Comparison of ENCODE assay signal across 15 mouse cellular contexts in the genomic region with DNA sequence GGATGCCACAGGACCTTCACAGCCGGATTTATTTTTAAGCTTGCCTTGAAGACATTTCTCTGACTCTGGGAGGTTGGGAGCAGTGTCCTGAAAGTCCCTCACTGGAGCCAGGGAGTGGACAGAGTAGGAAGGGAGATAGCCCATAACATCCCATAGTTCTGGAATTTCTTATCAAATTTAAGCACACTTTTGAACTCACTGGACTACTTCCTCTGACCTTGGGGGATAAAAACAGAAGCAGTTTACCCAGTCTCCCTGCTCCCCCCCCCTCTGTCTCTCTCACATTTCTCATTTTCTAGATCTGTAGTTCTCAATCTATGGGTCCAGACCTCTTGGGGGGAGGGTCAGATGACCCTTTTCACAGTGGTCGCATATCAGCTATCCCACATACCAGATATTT. TPM values are rescaled to one million over a fixed set of nuclear protein-coding genes. Genes with fewer than 3 reads are reported as not detected.
A peak's percentile ranks its signal among the peaks of the same experiment; 100 is the strongest.
DNase-seq lines count a peak whose midpoint lies in the region; ATAC-seq and TF ChIP-seq lines count a peak whose summit lies in the region.
"Had no signal": no experiment of that assay in that cellular context is flagged by ENCODE, and none has a peak within 500 bp of the region (broad histone marks: within the 10 kb centered on the region; RNA-seq: fewer than 3 reads in every experiment).

No protein-coding gene starts in this region.

- no peak overlapping the region for H3K9ac ChIP-seq in heart, embryonic 12.5 days
- no peak overlapping the region for H3K9ac ChIP-seq in hindbrain, embryonic 15.5 days
- H3K9ac ChIP-seq in hindbrain, embryonic 11.5 days (ENCODE audit: low read depth, low read length) = no peak overlapping the region
- no peak overlapping the region for H3K9ac ChIP-seq in MEL (ENCODE audit: control insufficient read depth, low read depth, low read length, poor library complexity, severe bottlenecking)
- peak overlapping the region; percentile 25; the same call in 1 of the 2 replicates for H3K9ac ChIP-seq in liver, embryonic 12.5 days
- H3K9ac ChIP-seq: forebrain, embryonic 13.5 days; kidney, embryonic 15.5 days; limb, embryonic 15.5 days had no signal

- 0 out of 2 replicates have a peak, but pooled peaks have one; percentile 33 for ATAC-seq in heart, embryonic 12.5 days (ENCODE audit: insufficient number of reproducible peaks, low FRiP score)
- no peak for ATAC-seq in hindbrain, embryonic 15.5 days (ENCODE audit: low FRiP score, low read depth)
- ATAC-seq in hindbrain, embryonic 11.5 days (ENCODE audit: low FRiP score) = no peak
- ATAC-seq in liver, embryonic 12.5 days = peak; percentile 14; the same call in 1 of the 2 replicates
- ATAC-seq: forebrain, embryonic 13.5 days had no signal

- 30% methylated on average over 2 of the region's 2 CpGs for WGBS in heart, embryonic 12.5 days
- 68% methylated on average over 2 of the region's 2 CpGs for WGBS in hindbrain, embryonic 15.5 days
- 72% methylated on average over 2 of the region's 2 CpGs for WGBS in hindbrain, embryonic 11.5 days
- 30% methylated on average over 2 of the region's 2 CpGs for WGBS in liver, embryonic 12.5 days (ENCODE audit: insufficient replicate concordance)

- DNase-seq in heart, adult 11 months = no peak
- DNase-seq in hindbrain, embryonic 11.5 days (ENCODE audit: low spot score) = no peak
- DNase-seq in MEL (ENCODE audit: low read depth, low spot score) = peak; percentile 50
- no peak for DNase-seq in left cerebral cortex, adult 8-10 months (ENCODE audit: low spot score in 2 of 2)
- DNase-seq in adrenal gland, adult 8-10 months = no peak
- DNase-seq: right cerebral cortex, postnatal 25 days; thymus, postnatal 14 days had no signal

- H3K79me2 ChIP-seq in MEL (ENCODE audit: control insufficient read depth, insufficient read depth, low read length, poor library complexity) = no peaks in the 10 kb centered on the region

- no peak overlapping the region for H3K4me2 ChIP-seq in heart, embryonic 12.5 days
- H3K4me2 ChIP-seq in hindbrain, embryonic 15.5 days = peak overlapping the region; percentile 1; the same call in 1 of the 2 replicates
- no peak overlapping the region for H3K4me2 ChIP-seq in hindbrain, embryonic 11.5 days (replicated peaks; ENCODE audit: low read depth, low read length)
- H3K4me2 ChIP-seq in liver, embryonic 12.5 days = 0 out of 2 replicates have a peak overlapping the region, but pooled peaks have one; percentile 1
- H3K4me2 ChIP-seq: forebrain, embryonic 13.5 days; kidney, embryonic 15.5 days; limb, embryonic 15.5 days; neural tube, embryonic 15.5 days had no signal

- H3K27me3 ChIP-seq in heart, embryonic 12.5 days (replicated peaks) = no peaks in the 10 kb centered on the region
- no peaks in the 10 kb centered on the region for H3K27me3 ChIP-seq in hindbrain, embryonic 15.5 days
- no peaks in the 10 kb centered on the region for H3K27me3 ChIP-seq in hindbrain, embryonic 11.5 days (ENCODE audit: control insufficient read depth, insufficient read depth, low read length)
- no peaks in the 10 kb centered on the region for H3K27me3 ChIP-seq in MEL (ENCODE audit: control insufficient read depth in 1 of 2, insufficient read depth in 2 of 2, low read length in 2 of 2)
- H3K27me3 ChIP-seq in liver, embryonic 12.5 days (replicated peaks) = no peaks in the 10 kb centered on the region
- H3K27me3 ChIP-seq: forebrain, embryonic 13.5 days; kidney, embryonic 15.5 days; limb, embryonic 15.5 days; neural tube, embryonic 15.5 days had no signal

- no peaks in the 10 kb centered on the region for H3K9me3 ChIP-seq in heart, embryonic 12.5 days (replicated peaks)
- H3K9me3 ChIP-seq in hindbrain, embryonic 15.5 days = no peaks in the 10 kb centered on the region
- no peaks in the 10 kb centered on the region for H3K9me3 ChIP-seq in hindbrain, embryonic 11.5 days (ENCODE audit: control insufficient read depth, low read length)
- no peaks in the 10 kb centered on the region for H3K9me3 ChIP-seq in MEL (replicated peaks; ENCODE audit: insufficient read depth, low read length)
- no peaks in the 10 kb centered on the region for H3K9me3 ChIP-seq in liver, embryonic 12.5 days (replicated peaks)
- H3K9me3 ChIP-seq: forebrain, embryonic 13.5 days; kidney, embryonic 15.5 days; limb, embryonic 15.5 days; neural tube, embryonic 15.5 days had no signal

- no peak for TF ChIP-seq RAD21 in MEL (IDR thresholded peaks at IDR 0.05; ENCODE audit: low read depth, low read length)

- TF ChIP-seq EP300 in MEL (IDR thresholded peaks at IDR 0.05; ENCODE audit: low read depth in 1 of 2, low read length in 2 of 2) = peak; percentile 74 to 76; a peak in 3 of 4 replicates

- no peak for TF ChIP-seq CTCF in MEL (IDR thresholded peaks at IDR 0.05 in 2 of 3, conservative IDR thresholded peaks at IDR 0.05 in 1 of 3; ENCODE audit: control insufficient read depth in 1 of 3, insufficient read depth in 1 of 3, low read depth in 2 of 3, low read length in 3 of 3, poor library complexity in 1 of 3, severe bottlenecking in 1 of 3)

- TF ChIP-seq POLR2A in MEL (IDR thresholded peaks at IDR 0.05; ENCODE audit: control insufficient read depth in 1 of 2, insufficient read depth in 1 of 2, low read depth in 1 of 2, low read length in 2 of 2, poor library complexity in 1 of 2) = no peak

- H3K36me3 ChIP-seq in heart, embryonic 12.5 days = no peaks in the 10 kb centered on the region
- no peaks in the 10 kb centered on the region for H3K36me3 ChIP-seq in hindbrain, embryonic 15.5 days
- no peaks in the 10 kb centered on the region for H3K36me3 ChIP-seq in hindbrain, embryonic 11.5 days (ENCODE audit: control insufficient read depth, insufficient read depth, low read length)
- peaks cover 0 to 37% of the 10 kb centered on the region in 2 experiments; a peak in 2 of 4 replicates for H3K36me3 ChIP-seq in MEL (ENCODE audit: control insufficient read depth in 1 of 2, insufficient read depth in 2 of 2, low read length in 2 of 2)
- no peaks in the 10 kb centered on the region for H3K36me3 ChIP-seq in liver, embryonic 12.5 days
- H3K36me3 ChIP-seq: kidney, embryonic 15.5 days; limb, embryonic 15.5 days; neural tube, embryonic 15.5 days had no signal

- H3K27ac ChIP-seq in heart, embryonic 12.5 days (ENCODE audit: poor library complexity, severe bottlenecking) = 0 out of 2 replicates have a peak overlapping the region, but pooled peaks have one; percentile 5
- peak overlapping the region; percentile 46 for H3K27ac ChIP-seq in hindbrain, embryonic 15.5 days (replicated peaks)
- H3K27ac ChIP-seq in hindbrain, embryonic 11.5 days (ENCODE audit: low read depth, low read length) = no peak overlapping the region
- H3K27ac ChIP-seq in MEL (ENCODE audit: control insufficient read depth, low read depth, low read length) = peak overlapping the region; percentile 38
- peak overlapping the region; percentile 86 for H3K27ac ChIP-seq in liver, embryonic 12.5 days
- H3K27ac ChIP-seq: forebrain, embryonic 13.5 days; kidney, embryonic 15.5 days; limb, embryonic 15.5 days had no signal

- peaks cover 39% of the 10 kb centered on the region for H3K4me1 ChIP-seq in heart, embryonic 12.5 days (replicated peaks)
- H3K4me1 ChIP-seq in hindbrain, embryonic 15.5 days (replicated peaks) = peaks cover 8% of the 10 kb centered on the region
- no peaks in the 10 kb centered on the region for H3K4me1 ChIP-seq in hindbrain, embryonic 11.5 days (replicated peaks; ENCODE audit: control insufficient read depth, insufficient read depth, low read length)
- peaks cover 24 to 40% of the 10 kb centered on the region in 2 experiments for H3K4me1 ChIP-seq in MEL (ENCODE audit: control insufficient read depth in 1 of 2, insufficient read depth in 2 of 2, low read length in 2 of 2)
- peaks cover 73% of the 10 kb centered on the region for H3K4me1 ChIP-seq in liver, embryonic 12.5 days
- H3K4me1 ChIP-seq: forebrain, embryonic 13.5 days had no signal

- H3K4me3 ChIP-seq in heart, embryonic 12.5 days = no peak overlapping the region
- H3K4me3 ChIP-seq in hindbrain, embryonic 15.5 days = no peak overlapping the region
- no peak overlapping the region for H3K4me3 ChIP-seq in hindbrain, embryonic 11.5 days (ENCODE audit: low read depth, low read length)
- no peak overlapping the region for H3K4me3 ChIP-seq in MEL (ENCODE audit: control insufficient read depth in 1 of 2, insufficient read depth in 1 of 2, low read depth in 2 of 2, low read length in 2 of 2)
- H3K4me3 ChIP-seq in liver, embryonic 12.5 days = no peak overlapping the region
- H3K4me3 ChIP-seq: forebrain, embryonic 13.5 days; kidney, embryonic 15.5 days; limb, embryonic 15.5 days; neural tube, embryonic 15.5 days had no signal

TF ChIP-seq in MEL, 35 proteins besides CTCF, POLR2A, EP300 and RAD21 (continues in another document):
- TF ChIP-seq JUND (IDR thresholded peaks at IDR 0.05; ENCODE audit: low read depth, low read length) (no peak), ETS1 (IDR thresholded peaks at IDR 0.05; ENCODE audit: low read depth, low read length) (0 out of 2 replicates have a peak, but pooled peaks have one; percentile 17), MAZ (IDR thresholded peaks at IDR 0.05; ENCODE audit: low read depth, low read length) (no peak), RCOR1 (IDR thresholded peaks at IDR 0.05; ENCODE audit: low read depth, low read length) (peak; percentile 41; the same call in 1 of the 2 replicates)

RNA-seq across cellular contexts. Expression of gene Prelp, which starts 32.8 kb away (rescaled TPM):
- 2.5 and 2.7 TPM in 2 replicates for polyA plus RNA-seq in heart, embryonic 12.5 days (2016; fragmentation: Nextera tagmentation; extraction: Ambion mirVana)
- 12.0 and 18.0 TPM in 2 replicates for polyA plus RNA-seq in hindbrain, embryonic 15.5 days (2015; fragmentation: Nextera tagmentation; extraction: Ambion mirVana)
- polyA plus RNA-seq in hindbrain, embryonic 11.5 days (2014; fragmentation: Nextera tagmentation; extraction: Ambion mirVana) = 3.2 and 3.3 TPM in 2 replicates
- total RNA-seq in MEL (2012; rRNA removed) = not detected in 2 replicates
- polyA plus RNA-seq in MEL (2012; ENCODE audit: insufficient read depth in 1 of 2, insufficient read length in 2 of 2, low read depth in 1 of 2, low replicate concordance in 2 of 2, missing spikeins in 1 of 2) = not detected
- polyA plus RNA-seq in liver, embryonic 12.5 days (2016; fragmentation: Nextera tagmentation; extraction: Ambion mirVana) = 0.69 and 0.81 TPM in 2 replicates
- 10 to 100 TPM in 2 of 4 experiments, 1 to 10 TPM in 2; 9.9 to 13.9 (median 11.0) TPM for total RNA-seq in left cerebral cortex, adult 8-10 months (2022)
- 100 to 1,000 TPM in 1 of 4 experiments, 10 to 100 TPM in 3; 40.0 to 103 (median 53.5) TPM for total RNA-seq in adrenal gland, adult 8-10 months (2022)

RNA-seq across cellular contexts. Expression of gene Optc, which starts 46.2 kb away (rescaled TPM):
- 0.22 and 0.66 TPM in 2 replicates for polyA plus RNA-seq in heart, embryonic 12.5 days (2016; fragmentation: Nextera tagmentation; extraction: Ambion mirVana)
- polyA plus RNA-seq in hindbrain, embryonic 15.5 days (2015; fragmentation: Nextera tagmentation; extraction: Ambion mirVana) = 3.0 and 3.9 TPM in 2 replicates
- 2.4 and 3.0 TPM in 2 replicates for polyA plus RNA-seq in hindbrain, embryonic 11.5 days (2014; fragmentation: Nextera tagmentation; extraction: Ambion mirVana)
- 0.23 and 0.27 TPM in 2 replicates for total RNA-seq in MEL (2012; rRNA removed)
- polyA plus RNA-seq in MEL (2012; ENCODE audit: insufficient read depth in 1 of 2, insufficient read length in 2 of 2, low read depth in 1 of 2, low replicate concordance in 2 of 2, missing spikeins in 1 of 2) = under 1 TPM in 1 of 2 experiments, not detected in 1; 0.53 TPM
- polyA plus RNA-seq in liver, embryonic 12.5 days (2016; fragmentation: Nextera tagmentation; extraction: Ambion mirVana) = 0.10 and 0.11 TPM in 2 replicates
- total RNA-seq in left cerebral cortex, adult 8-10 months (2022) = 1 to 10 TPM in 2 of 4 experiments, under 1 TPM in 1, not detected in 1; 0.93 to 1.7 (median 1.4) TPM
- 1 to 10 TPM; 1.0 to 2.2 (median 1.4) TPM for total RNA-seq in adrenal gland, adult 8-10 months (2022)
- total RNA-seq: gastrocnemius, postnatal 36 days had no signal

Comparison
In these comparisons a context has a peak if more than half of its experiments do, and no peak if none do; other contexts are left out.
1. H3K4me2 ChIP-seq: peak in hindbrain, embryonic 15.5 days (single experiment) and liver, embryonic 12.5 days (single experiment); none in heart, embryonic 12.5 days (single experiment) and hindbrain, embryonic 11.5 days (single experiment).
2. ATAC-seq: peak in heart, embryonic 12.5 days (single experiment) and liver, embryonic 12.5 days (single experiment); none in hindbrain, embryonic 15.5 days (single experiment) and hindbrain, embryonic 11.5 days (single experiment).